Mouse (Mus musculus) liver, adult 2 months (tissue): ENCODE results near the gene Kars.

ENCODE experiments used
- CTCF ChIP-seq: fragments of 200-500 bp; IDR thresholded peaks from 2 replicates; pipeline ENCODE4 v1.5.1; 2011; ENCODE audit warnings: low read depth, low read length, control low read depth
- POLR2A ChIP-seq: fragments of 200-500 bp; IDR thresholded peaks from 2 replicates; pipeline ENCODE4 v1.6.1; 2011; ENCODE audit warnings: low read length, control low read depth; ENCODE audit not compliant: insufficient read depth; ENCODE audit errors: extremely low read depth

DNA sequence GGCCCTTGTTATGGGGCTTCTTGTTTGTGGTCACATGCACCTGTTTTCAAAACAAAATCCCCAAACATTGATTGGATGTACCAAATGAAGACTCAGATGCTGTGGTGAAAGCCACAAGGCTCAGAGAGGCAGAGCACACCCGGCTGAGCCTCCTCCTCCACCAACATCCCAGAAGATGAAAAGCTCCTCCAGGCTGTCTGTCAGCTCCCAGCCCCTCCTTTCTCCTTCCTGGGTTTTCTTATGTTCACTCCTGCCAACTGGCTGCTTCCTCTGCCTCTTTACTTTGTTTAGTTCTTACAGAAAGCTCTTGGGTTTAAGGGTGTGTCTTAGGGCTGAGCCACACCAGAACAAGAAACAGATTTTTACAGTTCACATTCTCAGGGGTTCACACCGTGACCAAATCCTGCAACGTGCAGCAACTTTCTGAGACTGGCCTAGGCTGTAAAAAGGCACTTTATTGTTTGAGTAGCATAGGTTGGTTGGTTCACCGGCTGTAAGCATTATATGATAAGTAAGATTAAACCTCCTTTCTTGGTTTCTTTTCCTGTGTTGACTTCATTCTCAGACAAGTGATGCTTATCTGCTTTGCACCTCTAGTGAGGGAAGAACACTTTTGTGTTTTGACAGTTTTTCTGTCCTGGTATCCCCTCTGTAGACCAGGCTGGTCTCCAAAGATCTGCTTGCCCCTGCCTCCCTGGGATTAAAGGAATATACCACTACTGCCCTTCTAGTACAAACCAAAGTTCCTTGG lies 56.1 kb downstream of the Kars start:
- no peak for TF ChIP-seq CTCF
- TF ChIP-seq POLR2A: no peak
